Mouse (Mus musculus) midbrain, embryonic 10.5 days (tissue): ENCODE results near the gene Pabpc4l. TPM values are rescaled to one million over a fixed set of nuclear protein-coding genes. Genes with fewer than 3 reads are reported as not detected.
"Not testable (repeated sequence)": the region's sequence is repeated elsewhere in the genome, so short reads cannot be mapped to it uniquely, and the experiment has no call there.

ENCODE experiments used
- DNase-seq: peaks from one replicate; pipeline ENCODE4 v3.0.0-alpha.2; 2017; ENCODE audit warnings: low spot score
- H3K27ac ChIP-seq: fragments of 300-500 bp; sonication (generic); replicated peaks from 2 replicates; pipeline ENCODE4 v1.5.1; 2016; ENCODE audit warnings: mild to moderate bottlenecking
- H3K27me3 ChIP-seq: fragments of 300-500 bp; sonication (generic); 2 replicates; pipeline ENCODE4 v1.6.1; 2016; ENCODE audit warnings: low read depth, mild to moderate bottlenecking; ENCODE audit not compliant: poor library complexity, severe bottlenecking
- H3K36me3 ChIP-seq: fragments of 300-500 bp; sonication (generic); 2 replicates; pipeline ENCODE4 v1.6.1; 2016; ENCODE audit warnings: mild to moderate bottlenecking, moderate library complexity
- H3K4me1 ChIP-seq: fragments of 300-500 bp; sonication (generic); 2 replicates; pipeline ENCODE4 v1.6.1; 2016
- H3K4me3 ChIP-seq: fragments of 300-500 bp; sonication (generic); 2 replicates; pipeline ENCODE4 v1.5.1; 2016; ENCODE audit warnings: mild to moderate bottlenecking, moderate library complexity
- H3K9me3 ChIP-seq: fragments of 300-500 bp; sonication (generic); replicated peaks from 2 replicates; pipeline ENCODE4 v1.6.1; 2016; ENCODE audit warnings: mild to moderate bottlenecking
- WGBS: fragments of 180-500 bp; shearing (Covaris S2); methylation state at CpG from one replicate; pipeline ENCODE4 v1.1.7; 2016; 5-methylcytosine and 5-hydroxymethylcytosine counted together
- polyA plus RNA-seq: library from polyadenylated mRNA; unstranded; fragments of >200 nt; fragmentation: Nextera tagmentation; extraction: Ambion mirVana; gene quantifications from 2 replicates; pipeline ENCODE4 v1.2.1, GENCODE M21; 2016

Pabpc4l gene
- polyA plus RNA-seq = 7.8 and 7.9 TPM in 2 replicates

GRCm38 (mm10) chr3:46447481-46448265 is at the start of gene Pabpc4l:
TSS of gene Pabpc4l (minus strand) at chr3:46448219.
- H3K36me3 ChIP-seq = peaks cover 10% of the 10 kb centered on the region
- peak within 1 kb of the TSS; percentile 72 for H3K4me3 ChIP-seq
- peak within 1 kb of the TSS; percentile 90 for H3K27ac ChIP-seq
- 1% methylated on average over 37 of the region's 37 CpGs for whole genome bisulfite sequencing
- H3K27me3 ChIP-seq = no peaks in the 10 kb centered on the region
- H3K4me1 ChIP-seq = peaks cover 6% of the 10 kb centered on the region; the same call in 1 of the 2 replicates
- peak; percentile 69 for DNase-seq
- H3K9me3 ChIP-seq = peaks cover 8% of the 10 kb centered on the region; the same call in 1 of the 2 replicates

- WGBS = 74% methylated on average over 5 of the region's 5 CpGs
- Histone ChIP-seq H3K27me3 (no peaks in the 10 kb centered on the region), H3K9me3 (no peaks in the 10 kb centered on the region), H3K4me3 (no peak overlapping the region), H3K27ac (no peak overlapping the region), H3K4me1 (no peaks in the 10 kb centered on the region), H3K36me3 (no peaks in the 10 kb centered on the region)
- no peak for DNase-seq
These were observed 42.9 kb upstream of the Pabpc4l start for GRCm38 (mm10) chr3:46490989-46491259.

GRCm38 (mm10) chr3:46490132-46490988 is 42.3 kb upstream of the Pabpc4l start:
- Histone ChIP-seq H3K36me3 (no peaks in the 10 kb centered on the region), H3K9me3 (no peaks in the 10 kb centered on the region), H3K27me3 (no peaks in the 10 kb centered on the region), H3K27ac (no peak overlapping the region), H3K4me3 (no peak overlapping the region), H3K4me1 (no peaks in the 10 kb centered on the region)
- no peak for DNase-seq
- 79% methylated on average over 15 of the region's 15 CpGs for WGBS

GRCm38 (mm10) chr3:46486091-46486490 is 38.1 kb upstream of the Pabpc4l start:
- H3K36me3 ChIP-seq, H3K9me3 ChIP-seq, H3K27ac ChIP-seq, H3K27me3 ChIP-seq, DNase-seq, H3K4me3 ChIP-seq, H3K4me1 ChIP-seq: not testable (repeated sequence)
- WGBS = 70% methylated on average over 1 of the region's 1 CpGs

GRCm38 (mm10) chr3:46448266-46448532 is 180 bp upstream of the Pabpc4l start:
- no peak for DNase-seq
- H3K36me3 ChIP-seq = peaks cover 10% of the 10 kb centered on the region
- peak overlapping the region; percentile 72 for H3K4me3 ChIP-seq
- 27% methylated on average over 5 of the region's 5 CpGs for WGBS
- H3K27me3 ChIP-seq = no peaks in the 10 kb centered on the region
- H3K4me1 ChIP-seq = peaks cover 6% of the 10 kb centered on the region; the same call in 1 of the 2 replicates
- peaks cover 8% of the 10 kb centered on the region; the same call in 1 of the 2 replicates for H3K9me3 ChIP-seq
- H3K27ac ChIP-seq = peak overlapping the region; percentile 90

DNA sequence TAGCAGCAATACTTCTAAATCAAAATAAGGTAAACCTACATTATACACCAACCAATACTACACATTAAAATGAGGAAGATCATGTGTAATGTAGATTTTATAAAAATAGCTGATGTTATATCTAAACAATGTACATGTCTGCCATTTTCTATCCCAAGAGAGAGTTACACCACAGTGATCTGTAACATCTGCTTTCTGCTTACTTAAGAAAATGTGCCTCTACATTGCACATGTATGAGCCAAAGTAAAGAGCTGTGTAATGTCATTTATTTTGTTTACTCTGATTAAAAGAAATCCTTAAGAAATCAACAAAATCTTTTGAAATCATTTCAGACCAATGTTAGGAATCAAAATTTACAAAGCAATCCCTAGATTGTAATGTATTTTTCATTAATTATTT is 16.6 kb downstream of the Pabpc4l start:
- H3K27me3 ChIP-seq = no peaks in the 10 kb centered on the region
- H3K27ac ChIP-seq = no peak overlapping the region
- H3K4me1 ChIP-seq = no peaks in the 10 kb centered on the region
- no peak for DNase-seq
- no peaks in the 10 kb centered on the region for H3K36me3 ChIP-seq
- no peaks in the 10 kb centered on the region for H3K9me3 ChIP-seq
- H3K4me3 ChIP-seq = no peak overlapping the region
